Mouse (Mus musculus): Measurements from ENCODE around the gene Slc39a5. TPM values are rescaled to one million over a fixed set of nuclear protein-coding genes. Genes with fewer than 3 reads are reported as not detected.
A peak's percentile ranks its signal among the peaks of the same experiment; 100 is the strongest.

The Slc39a5 gene
- polyA plus RNA-seq, 1 experiment from 2014 or later, result 32.9 TPM

- peak overlapping the region; percentile 75; the same call in 1 of the 2 replicates for H3K9ac ChIP-seq (ENCODE audit: low read length)
- no peaks in the 10 kb centered on the region for H3K27me3 ChIP-seq (ENCODE audit: control insufficient read depth, insufficient read depth, low read length)
- H3K27ac ChIP-seq (ENCODE audit: low read length), result no peak overlapping the region
- H3K9me3 ChIP-seq (replicated peaks; ENCODE audit: control insufficient read depth, low read length), result no peaks in the 10 kb centered on the region
- peaks cover 24% of the 10 kb centered on the region for H3K4me1 ChIP-seq (ENCODE audit: control insufficient read depth, insufficient read depth, low read length)
- peak overlapping the region; percentile 71; the same call in 1 of the 2 replicates for H3K4me3 ChIP-seq (replicated peaks; ENCODE audit: low read length)
- 66% methylated on average over 1 of the region's 1 CpGs for WGBS
- ATAC-seq (ENCODE audit: insufficient read depth, low FRiP score), result no peak
- H3K4me2 ChIP-seq (ENCODE audit: low read depth, low read length), result peak overlapping the region; percentile 90; the same call in 1 of the 2 replicates
- H3K36me3 ChIP-seq (ENCODE audit: control insufficient read depth, insufficient read depth, low read length), result peaks cover 7% of the 10 kb centered on the region; the same call in 1 of the 2 replicates
These were observed 12.0 kb upstream of the Slc39a5 start for GRCm38 (mm10) chr10:128413076-128413475.

GRCm38 (mm10) chr10:128412558-128412957 is 11.5 kb upstream of the Slc39a5 start:
- Histone ChIP-seq H3K4me1 (ENCODE audit: control insufficient read depth, insufficient read depth, low read length) (peaks cover 24% of the 10 kb centered on the region), H3K27ac (ENCODE audit: low read length) (peak overlapping the region; percentile 93), H3K36me3 (ENCODE audit: control insufficient read depth, insufficient read depth, low read length) (peaks cover 7% of the 10 kb centered on the region; the same call in 1 of the 2 replicates), H3K4me3 (replicated peaks; ENCODE audit: low read length) (peak overlapping the region; percentile 71), H3K9me3 (replicated peaks; ENCODE audit: control insufficient read depth, low read length) (no peaks in the 10 kb centered on the region), H3K27me3 (ENCODE audit: control insufficient read depth, insufficient read depth, low read length) (no peaks in the 10 kb centered on the region), H3K9ac (ENCODE audit: low read length) (peak overlapping the region; percentile 75), H3K4me2 (ENCODE audit: low read depth, low read length) (peak overlapping the region; percentile 90)
- no peak for ATAC-seq (ENCODE audit: insufficient read depth, low FRiP score)
- WGBS, result 27% methylated on average over 1 of the region's 1 CpGs

DNA sequence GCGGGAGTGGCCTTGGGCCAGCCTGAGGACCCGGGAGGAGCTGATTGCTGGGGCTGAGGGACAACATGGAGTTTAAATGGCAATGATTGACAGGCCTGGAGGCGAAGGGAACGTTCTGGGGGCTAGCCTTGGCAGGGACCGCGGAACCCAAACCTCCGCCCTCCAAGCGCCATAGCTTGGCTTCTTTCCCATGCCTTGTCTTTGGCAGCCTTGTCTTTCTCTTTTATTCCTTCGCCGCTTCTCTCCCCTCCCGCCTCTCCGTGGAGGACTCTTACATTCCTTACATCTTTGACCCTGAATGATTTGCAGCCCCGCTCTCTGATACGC is 11.0 kb upstream of the Slc39a5 start:
- no peak for ATAC-seq (ENCODE audit: insufficient read depth, low FRiP score)
- under 1% methylated on average over 14 of the region's 14 CpGs for WGBS
- peaks cover 24% of the 10 kb centered on the region for H3K4me1 ChIP-seq (ENCODE audit: control insufficient read depth, insufficient read depth, low read length)

DNA sequence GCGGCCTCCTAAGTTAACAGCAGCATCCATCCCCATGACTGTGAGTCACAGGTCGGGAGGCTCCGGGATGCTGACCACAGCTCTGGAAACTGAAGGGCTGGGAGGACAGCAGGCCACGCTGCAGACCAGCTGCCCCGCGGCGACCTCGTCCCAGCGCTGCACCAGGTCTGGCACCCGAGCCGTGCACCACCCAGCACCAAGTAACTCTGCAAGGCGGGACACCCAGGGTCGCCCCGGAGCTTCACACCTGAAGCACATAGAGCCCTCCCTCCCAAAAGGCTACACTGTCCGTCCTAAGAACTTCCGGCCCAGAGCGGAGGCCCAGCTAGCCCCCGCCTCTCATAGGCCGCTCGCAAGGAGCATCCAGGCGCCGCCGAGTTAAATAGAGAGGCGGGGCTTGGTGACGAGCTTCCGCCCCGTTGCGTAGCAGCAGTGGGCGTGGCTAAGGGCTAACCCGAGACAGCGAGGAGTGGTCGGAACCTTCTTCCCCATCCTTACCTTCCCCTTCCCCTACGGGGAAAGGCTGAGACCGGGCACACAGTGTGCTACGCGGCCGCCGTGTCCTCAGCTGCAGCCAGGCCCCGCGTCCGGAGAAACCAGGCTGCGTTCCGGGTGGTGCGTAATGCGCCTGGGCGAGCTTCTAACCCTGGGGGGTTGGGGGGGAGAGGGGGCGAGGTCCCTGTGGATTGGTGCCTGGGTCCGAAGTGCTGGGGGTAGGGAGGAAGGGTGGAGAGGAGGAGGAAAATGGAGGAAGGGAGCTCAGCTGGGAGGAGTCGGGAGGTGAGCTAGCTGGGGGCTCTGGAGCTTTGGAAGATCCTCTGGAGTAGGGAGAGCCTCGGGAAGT is 10.4 kb upstream of the Slc39a5 start, which contains the start of the genes Nabp2 and Rnf41:
TSS of gene Nabp2 (minus strand) at position 282 of the 844 bp plus-strand sequence.
TSS of gene Rnf41 (plus strand) at position 447 of the 844 bp plus-strand sequence.
- H3K4me1 ChIP-seq (ENCODE audit: control insufficient read depth, insufficient read depth, low read length), result peaks cover 24% of the 10 kb centered on the region
- no peaks in the 10 kb centered on the region for H3K27me3 ChIP-seq (ENCODE audit: control insufficient read depth, insufficient read depth, low read length)
- under 1% methylated on average over 50 of the region's 50 CpGs for WGBS
- peak within 1 kb of the TSS; percentile 71 for H3K4me3 ChIP-seq (replicated peaks; ENCODE audit: low read length)
- H3K27ac ChIP-seq (ENCODE audit: low read length), result peak within 1 kb of the TSS; percentile 94
- peak within 1 kb of the TSS; percentile 81 for H3K9ac ChIP-seq (ENCODE audit: low read length)
- H3K36me3 ChIP-seq (ENCODE audit: control insufficient read depth, insufficient read depth, low read length), result peaks cover under 1% of the 10 kb centered on the region; the same call in 1 of the 2 replicates
- H3K9me3 ChIP-seq (replicated peaks; ENCODE audit: control insufficient read depth, low read length), result no peaks in the 10 kb centered on the region
- peak; percentile 93 for ATAC-seq (ENCODE audit: insufficient read depth, low FRiP score)
- peak within 1 kb of the TSS; percentile 95 for H3K4me2 ChIP-seq (ENCODE audit: low read depth, low read length)

More for the DNA sequence above, 11.0 kb upstream of the Slc39a5 start:
- Histone ChIP-seq H3K4me2 (ENCODE audit: low read depth, low read length) (peak overlapping the region; percentile 90), H3K36me3 (ENCODE audit: control insufficient read depth, insufficient read depth, low read length) (peaks cover 6% of the 10 kb centered on the region; the same call in 1 of the 2 replicates), H3K27ac (ENCODE audit: low read length) (peak overlapping the region; percentile 93), H3K9ac (ENCODE audit: low read length) (peak overlapping the region; percentile 75), H3K27me3 (ENCODE audit: control insufficient read depth, insufficient read depth, low read length) (no peaks in the 10 kb centered on the region), H3K4me3 (replicated peaks; ENCODE audit: low read length) (peak overlapping the region; percentile 71), H3K9me3 (replicated peaks; ENCODE audit: control insufficient read depth, low read length) (no peaks in the 10 kb centered on the region)

DNA sequence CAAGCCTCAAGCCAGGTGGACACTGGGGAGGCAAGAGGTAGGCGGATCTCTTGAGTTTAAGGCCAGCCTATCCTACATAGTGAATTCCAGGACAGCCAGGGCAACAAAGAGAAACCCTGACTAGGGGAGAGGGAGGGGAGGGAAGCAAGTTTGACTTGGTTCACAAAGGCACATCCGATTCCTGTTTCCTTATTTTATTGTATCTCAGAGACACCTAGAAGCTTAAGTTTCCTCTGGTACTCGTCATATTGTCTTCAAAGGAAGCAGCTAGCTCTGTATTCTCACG is 9.5 kb upstream of the Slc39a5 start:
- Histone ChIP-seq H3K27me3 (ENCODE audit: control insufficient read depth, insufficient read depth, low read length) (no peaks in the 10 kb centered on the region), H3K4me1 (ENCODE audit: control insufficient read depth, insufficient read depth, low read length) (peaks cover 24% of the 10 kb centered on the region), H3K4me2 (ENCODE audit: low read depth, low read length) (peak overlapping the region; percentile 95), H3K36me3 (ENCODE audit: control insufficient read depth, insufficient read depth, low read length) (no peaks in the 10 kb centered on the region), H3K4me3 (replicated peaks; ENCODE audit: low read length) (peak overlapping the region; percentile 71), H3K27ac (ENCODE audit: low read length) (peak overlapping the region; percentile 94), H3K9ac (ENCODE audit: low read length) (peak overlapping the region; percentile 59), H3K9me3 (replicated peaks; ENCODE audit: control insufficient read depth, low read length) (no peaks in the 10 kb centered on the region)
- WGBS, result 19% methylated on average over 4 of the region's 4 CpGs
- ATAC-seq (ENCODE audit: insufficient read depth, low FRiP score), result no peak

DNA sequence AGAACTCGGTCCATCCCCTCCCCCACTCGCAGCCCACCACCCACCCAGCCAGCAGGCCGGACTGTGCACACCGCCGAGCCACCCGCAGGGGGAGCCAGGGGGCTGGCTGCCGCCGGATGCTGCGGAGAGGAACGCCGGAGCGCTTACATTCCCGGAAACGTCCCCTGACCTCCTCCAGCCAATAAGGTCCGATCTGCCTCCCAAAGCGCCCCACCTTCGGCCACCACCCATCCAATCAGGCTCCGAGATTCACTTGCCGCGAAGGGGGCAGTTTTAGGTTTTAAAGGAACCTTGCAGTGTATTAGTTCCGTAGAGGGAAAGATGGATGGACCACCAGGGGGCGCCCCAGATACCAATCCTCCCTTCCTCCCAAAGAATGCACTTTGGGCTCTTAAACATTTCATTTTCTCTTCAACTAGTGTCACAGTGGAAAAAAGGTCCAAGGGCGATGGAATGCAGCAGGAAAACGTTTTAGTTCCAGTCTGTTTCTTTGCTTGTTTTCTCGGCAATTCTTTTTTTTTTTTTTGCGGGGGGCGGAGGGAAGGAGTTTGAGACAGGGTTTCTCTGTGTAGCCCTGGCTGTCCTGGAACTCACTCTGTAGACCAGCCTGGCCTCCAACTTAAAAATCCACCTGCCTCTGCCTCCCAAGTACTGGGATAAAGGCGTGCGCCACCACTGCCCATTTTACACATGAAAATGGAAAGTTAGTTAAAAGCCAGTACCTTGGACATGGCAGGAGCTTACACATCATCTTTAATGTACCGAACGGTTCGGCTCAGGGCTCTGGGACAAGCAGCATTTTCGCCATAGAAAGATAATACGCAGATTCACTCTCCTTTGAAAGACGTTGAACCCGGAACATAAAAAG is 8.9 kb upstream of the Slc39a5 start:
- ATAC-seq (ENCODE audit: insufficient read depth, low FRiP score), result peak; percentile 91
- H3K27me3 ChIP-seq (ENCODE audit: control insufficient read depth, insufficient read depth, low read length), result no peaks in the 10 kb centered on the region
- H3K36me3 ChIP-seq (ENCODE audit: control insufficient read depth, insufficient read depth, low read length), result no peaks in the 10 kb centered on the region
- WGBS, result 5% methylated on average over 36 of the region's 36 CpGs
- H3K4me2 ChIP-seq (ENCODE audit: low read depth, low read length), result peak overlapping the region; percentile 95
- H3K4me3 ChIP-seq (replicated peaks; ENCODE audit: low read length), result peak overlapping the region; percentile 71
- no peaks in the 10 kb centered on the region for H3K9me3 ChIP-seq (replicated peaks; ENCODE audit: control insufficient read depth, low read length)
- peaks cover 24% of the 10 kb centered on the region for H3K4me1 ChIP-seq (ENCODE audit: control insufficient read depth, insufficient read depth, low read length)
- H3K27ac ChIP-seq (ENCODE audit: low read length), result peak overlapping the region; percentile 94
- peak overlapping the region; percentile 80 for H3K9ac ChIP-seq (ENCODE audit: low read length)

GRCm38 (mm10) chr10:128408591-128409535 is 7.8 kb upstream of the Slc39a5 start:
- H3K4me3 ChIP-seq (replicated peaks; ENCODE audit: low read length), result peak overlapping the region; percentile 71
- WGBS, result 16% methylated on average over 35 of the region's 35 CpGs
- no peak for ATAC-seq (ENCODE audit: insufficient read depth, low FRiP score)

GRCm38 (mm10) chr10:128403931-128404330 is 2.9 kb upstream of the Slc39a5 start:
- WGBS, result 89% methylated on average over 7 of the region's 7 CpGs
- no peak for ATAC-seq (ENCODE audit: insufficient read depth, low FRiP score)
- no peaks in the 10 kb centered on the region for H3K27me3 ChIP-seq (ENCODE audit: control insufficient read depth, insufficient read depth, low read length)
- no peak overlapping the region for H3K9ac ChIP-seq (ENCODE audit: low read length)
- H3K4me2 ChIP-seq (ENCODE audit: low read depth, low read length), result no peak overlapping the region
- H3K27ac ChIP-seq (ENCODE audit: low read length), result no peak overlapping the region
- no peaks in the 10 kb centered on the region for H3K9me3 ChIP-seq (replicated peaks; ENCODE audit: control insufficient read depth, low read length)
- 0 out of 2 replicates have a peak, but pooled peaks cover 6% of the 10 kb centered on the region for H3K4me1 ChIP-seq (ENCODE audit: control insufficient read depth, insufficient read depth, low read length)
- H3K36me3 ChIP-seq (ENCODE audit: control insufficient read depth, insufficient read depth, low read length), result no peaks in the 10 kb centered on the region
- H3K4me3 ChIP-seq (replicated peaks; ENCODE audit: low read length), result no peak overlapping the region

More at GRCm38 (mm10) chr10:128408591-128409535, 7.8 kb upstream of the Slc39a5 start:
- Histone ChIP-seq H3K27ac (ENCODE audit: low read length) (peak overlapping the region; percentile 58), H3K4me1 (ENCODE audit: control insufficient read depth, insufficient read depth, low read length) (peaks cover 22% of the 10 kb centered on the region), H3K9me3 (replicated peaks; ENCODE audit: control insufficient read depth, low read length) (no peaks in the 10 kb centered on the region), H3K27me3 (ENCODE audit: control insufficient read depth, insufficient read depth, low read length) (no peaks in the 10 kb centered on the region), H3K4me2 (ENCODE audit: low read depth, low read length) (peak overlapping the region; percentile 75), H3K9ac (ENCODE audit: low read length) (peak overlapping the region; percentile 80), H3K36me3 (ENCODE audit: control insufficient read depth, insufficient read depth, low read length) (no peaks in the 10 kb centered on the region)
